Mouse (Mus musculus): ENCODE measurements around the gene Prkn. TPM values are rescaled to one million over a fixed set of nuclear protein-coding genes. Genes with fewer than 3 reads are reported as not detected.

The Prkn gene
- total RNA-seq, 1 experiment, result 1.7 TPM

GRCm38 (mm10) chr17:11845506-11845905 is 1005.3 kb downstream of the Prkn start:
- in situ Hi-C loops (cut with MboI; ENCODE audit: low sequenced_read_pairs in 2 of 2, unreplicated experiment in 2 of 2), result no loop called here

GRCm38 (mm10) chr17:11854571-11854970 is 1014.4 kb downstream of the Prkn start:
- H3K4me1 ChIP-seq (ENCODE audit: control insufficient read depth in 2 of 2, insufficient read depth in 2 of 2, low read length in 2 of 2, poor library complexity in 1 of 2), result no peaks in the 10 kb centered on the region
- in situ Hi-C loops (cut with MboI; ENCODE audit: low sequenced_read_pairs in 2 of 2, unreplicated experiment in 2 of 2), result no loop called here
- DNase-seq (ENCODE audit: low read depth, low spot score), result no peak
- TF ChIP-seq CHD2 (IDR thresholded peaks at IDR 0.05; ENCODE audit: low read depth, low read length) (no peak), ZNF384 (IDR thresholded peaks at IDR 0.05; ENCODE audit: low read depth, low read length) (no peak), MAFK (IDR thresholded peaks at IDR 0.05; ENCODE audit: insufficient read depth, low read depth, low read length) (no peak)
- H3K9me3 ChIP-seq (ENCODE audit: control insufficient read depth, insufficient read depth, low read depth, low read length), result no peaks in the 10 kb centered on the region
- no peak overlapping the region for H3K27ac ChIP-seq (ENCODE audit: insufficient read depth, low read depth, low read length, poor library complexity, severe bottlenecking)
- H3K4me3 ChIP-seq (ENCODE audit: insufficient read depth in 1 of 2, low read depth in 1 of 2, low read length in 2 of 2, poor library complexity in 1 of 2, severe bottlenecking in 1 of 2), result no peak overlapping the region
- no peaks in the 10 kb centered on the region for H3K36me3 ChIP-seq (ENCODE audit: control insufficient read depth, insufficient read depth, low read length, poor library complexity, severe bottlenecking)
- H3K9ac ChIP-seq (ENCODE audit: insufficient read depth, low read depth, low read length, poor library complexity, severe bottlenecking), result no peak overlapping the region

More at GRCm38 (mm10) chr17:11845506-11845905, 1005.3 kb downstream of the Prkn start:
- Histone ChIP-seq H3K9ac (ENCODE audit: insufficient read depth, low read depth, low read length, poor library complexity, severe bottlenecking) (no peak overlapping the region), H3K4me3 (ENCODE audit: insufficient read depth in 1 of 2, low read depth in 1 of 2, low read length in 2 of 2, poor library complexity in 1 of 2, severe bottlenecking in 1 of 2) (no peak overlapping the region), H3K4me1 (ENCODE audit: control insufficient read depth in 2 of 2, insufficient read depth in 2 of 2, low read length in 2 of 2, poor library complexity in 1 of 2) (no peaks in the 10 kb centered on the region), H3K9me3 (ENCODE audit: control insufficient read depth, insufficient read depth, low read depth, low read length) (no peaks in the 10 kb centered on the region), H3K36me3 (ENCODE audit: control insufficient read depth, insufficient read depth, low read length, poor library complexity, severe bottlenecking) (no peaks in the 10 kb centered on the region), H3K27ac (ENCODE audit: insufficient read depth, low read depth, low read length, poor library complexity, severe bottlenecking) (no peak overlapping the region)
- TF ChIP-seq ZC3H11A (IDR thresholded peaks at IDR 0.05; ENCODE audit: borderline replicate concordance, low read depth, low read length) (no peak), HCFC1 (IDR thresholded peaks at IDR 0.05; ENCODE audit: borderline replicate concordance, insufficient read depth, low read length) (no peak), CHD2 (IDR thresholded peaks at IDR 0.05; ENCODE audit: low read depth, low read length) (no peak), MAFK (IDR thresholded peaks at IDR 0.05; ENCODE audit: insufficient read depth, low read depth, low read length) (no peak), ZNF384 (IDR thresholded peaks at IDR 0.05; ENCODE audit: low read depth, low read length) (no peak)
- no peak for DNase-seq (ENCODE audit: low read depth, low spot score)

- Histone ChIP-seq H3K27ac (ENCODE audit: insufficient read depth, low read depth, low read length, poor library complexity, severe bottlenecking) (no peak overlapping the region), H3K4me1 (ENCODE audit: control insufficient read depth in 2 of 2, insufficient read depth in 2 of 2, low read length in 2 of 2, poor library complexity in 1 of 2) (no peaks in the 10 kb centered on the region), H3K4me3 (ENCODE audit: insufficient read depth in 1 of 2, low read depth in 1 of 2, low read length in 2 of 2, poor library complexity in 1 of 2, severe bottlenecking in 1 of 2) (no peak overlapping the region), H3K36me3 (ENCODE audit: control insufficient read depth, insufficient read depth, low read length, poor library complexity, severe bottlenecking) (no peaks in the 10 kb centered on the region), H3K9me3 (ENCODE audit: control insufficient read depth, insufficient read depth, low read depth, low read length) (no peaks in the 10 kb centered on the region), H3K9ac (ENCODE audit: insufficient read depth, low read depth, low read length, poor library complexity, severe bottlenecking) (no peak overlapping the region)
- in situ Hi-C loops (cut with MboI; ENCODE audit: low sequenced_read_pairs in 2 of 2, unreplicated experiment in 2 of 2), result no loop called here
- TF ChIP-seq MAFK (IDR thresholded peaks at IDR 0.05; ENCODE audit: insufficient read depth, low read depth, low read length), result no peak
- TF ChIP-seq ZC3H11A (IDR thresholded peaks at IDR 0.05; ENCODE audit: borderline replicate concordance, low read depth, low read length), result no peak
- no peak for TF ChIP-seq ZNF384 (IDR thresholded peaks at IDR 0.05; ENCODE audit: low read depth, low read length)
- no peak for TF ChIP-seq HCFC1 (IDR thresholded peaks at IDR 0.05; ENCODE audit: borderline replicate concordance, insufficient read depth, low read length)
- no peak for TF ChIP-seq CHD2 (IDR thresholded peaks at IDR 0.05; ENCODE audit: low read depth, low read length)
- DNase-seq (ENCODE audit: low read depth, low spot score), result no peak
Observed at GRCm38 (mm10) chr17:11858772-11859405, 1018.7 kb downstream of the Prkn start.

- H3K4me1 ChIP-seq (ENCODE audit: control insufficient read depth in 2 of 2, insufficient read depth in 2 of 2, low read length in 2 of 2, poor library complexity in 1 of 2), result no peaks in the 10 kb centered on the region
- no peaks in the 10 kb centered on the region for H3K36me3 ChIP-seq (ENCODE audit: control insufficient read depth, insufficient read depth, low read length, poor library complexity, severe bottlenecking)
- no peak for DNase-seq (ENCODE audit: low read depth, low spot score)
- no peaks in the 10 kb centered on the region for H3K9me3 ChIP-seq (ENCODE audit: control insufficient read depth, insufficient read depth, low read depth, low read length)
- no peak overlapping the region for H3K27ac ChIP-seq (ENCODE audit: insufficient read depth, low read depth, low read length, poor library complexity, severe bottlenecking)
- no peak overlapping the region for H3K4me3 ChIP-seq (ENCODE audit: insufficient read depth in 1 of 2, low read depth in 1 of 2, low read length in 2 of 2, poor library complexity in 1 of 2, severe bottlenecking in 1 of 2)
- in situ Hi-C loops (cut with MboI; ENCODE audit: low sequenced_read_pairs in 2 of 2, unreplicated experiment in 2 of 2), result no loop called here
- no peak for TF ChIP-seq MAFK (IDR thresholded peaks at IDR 0.05; ENCODE audit: insufficient read depth, low read depth, low read length)
- no peak for TF ChIP-seq ZC3H11A (IDR thresholded peaks at IDR 0.05; ENCODE audit: borderline replicate concordance, low read depth, low read length)
- no peak for TF ChIP-seq ZNF384 (IDR thresholded peaks at IDR 0.05; ENCODE audit: low read depth, low read length)
- no peak for TF ChIP-seq CHD2 (IDR thresholded peaks at IDR 0.05; ENCODE audit: low read depth, low read length)
- TF ChIP-seq HCFC1 (IDR thresholded peaks at IDR 0.05; ENCODE audit: borderline replicate concordance, insufficient read depth, low read length), result no peak
- H3K9ac ChIP-seq (ENCODE audit: insufficient read depth, low read depth, low read length, poor library complexity, severe bottlenecking), result no peak overlapping the region
Observed at GRCm38 (mm10) chr17:11861178-11861577, 1021.0 kb downstream of the Prkn start.

- Histone ChIP-seq H3K9me3 (ENCODE audit: control insufficient read depth, insufficient read depth, low read depth, low read length) (no peaks in the 10 kb centered on the region), H3K27ac (ENCODE audit: insufficient read depth, low read depth, low read length, poor library complexity, severe bottlenecking) (no peak overlapping the region), H3K36me3 (ENCODE audit: control insufficient read depth, insufficient read depth, low read length, poor library complexity, severe bottlenecking) (no peaks in the 10 kb centered on the region), H3K4me1 (ENCODE audit: control insufficient read depth in 2 of 2, insufficient read depth in 2 of 2, low read length in 2 of 2, poor library complexity in 1 of 2) (peaks cover 0 to 3% of the 10 kb centered on the region in 2 experiments; a peak in 2 of 4 replicates), H3K9ac (ENCODE audit: insufficient read depth, low read depth, low read length, poor library complexity, severe bottlenecking) (no peak overlapping the region), H3K4me3 (ENCODE audit: insufficient read depth in 1 of 2, low read depth in 1 of 2, low read length in 2 of 2, poor library complexity in 1 of 2, severe bottlenecking in 1 of 2) (no peak overlapping the region)
- DNase-seq (ENCODE audit: low read depth, low spot score), result no peak
- in situ Hi-C loops (cut with MboI; ENCODE audit: low sequenced_read_pairs in 2 of 2, unreplicated experiment in 2 of 2), result no loop called here
- no peak for TF ChIP-seq MAFK (IDR thresholded peaks at IDR 0.05; ENCODE audit: insufficient read depth, low read depth, low read length)
- TF ChIP-seq HCFC1 (IDR thresholded peaks at IDR 0.05; ENCODE audit: borderline replicate concordance, insufficient read depth, low read length), result no peak
- no peak for TF ChIP-seq ZC3H11A (IDR thresholded peaks at IDR 0.05; ENCODE audit: borderline replicate concordance, low read depth, low read length)
- no peak for TF ChIP-seq CHD2 (IDR thresholded peaks at IDR 0.05; ENCODE audit: low read depth, low read length)
- TF ChIP-seq ZNF384 (IDR thresholded peaks at IDR 0.05; ENCODE audit: low read depth, low read length), result no peak
Observed at GRCm38 (mm10) chr17:11862360-11862759, 1022.2 kb downstream of the Prkn start.
